Mouse (Mus musculus) kidney, adult 18-20 months (tissue): Measurements from ENCODE around the gene Hmgcl.
"Not testable (repeated sequence)": the region's sequence is repeated elsewhere in the genome, so short reads cannot be mapped to it uniquely, and the experiment has no call there.

Source experiments
- DNase-seq: peaks from one replicate; pipeline ENCODE4 v3.0.0; 2021

Gene Hmgcl

DNA sequence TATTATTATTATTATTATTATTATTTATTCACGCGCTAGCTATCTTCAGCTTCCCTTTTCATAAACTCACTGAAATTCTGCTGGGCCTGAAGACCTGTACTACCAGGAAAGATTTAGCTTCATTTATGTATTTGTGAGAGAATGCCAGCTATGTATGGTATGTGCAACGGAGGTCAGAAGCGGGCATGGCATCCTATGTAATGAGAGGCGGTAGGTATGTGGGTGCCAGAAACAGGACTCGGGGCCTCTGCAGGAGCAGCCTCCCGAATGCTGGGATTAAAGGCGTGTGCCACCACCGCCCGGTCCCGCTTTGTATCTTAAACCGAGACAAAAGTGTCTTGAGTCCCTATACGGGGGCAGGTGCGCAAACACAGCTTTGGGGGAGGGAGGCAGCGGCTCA lies 16.7 kb downstream of the Hmgcl start:
- DNase-seq = no peak

DNA sequence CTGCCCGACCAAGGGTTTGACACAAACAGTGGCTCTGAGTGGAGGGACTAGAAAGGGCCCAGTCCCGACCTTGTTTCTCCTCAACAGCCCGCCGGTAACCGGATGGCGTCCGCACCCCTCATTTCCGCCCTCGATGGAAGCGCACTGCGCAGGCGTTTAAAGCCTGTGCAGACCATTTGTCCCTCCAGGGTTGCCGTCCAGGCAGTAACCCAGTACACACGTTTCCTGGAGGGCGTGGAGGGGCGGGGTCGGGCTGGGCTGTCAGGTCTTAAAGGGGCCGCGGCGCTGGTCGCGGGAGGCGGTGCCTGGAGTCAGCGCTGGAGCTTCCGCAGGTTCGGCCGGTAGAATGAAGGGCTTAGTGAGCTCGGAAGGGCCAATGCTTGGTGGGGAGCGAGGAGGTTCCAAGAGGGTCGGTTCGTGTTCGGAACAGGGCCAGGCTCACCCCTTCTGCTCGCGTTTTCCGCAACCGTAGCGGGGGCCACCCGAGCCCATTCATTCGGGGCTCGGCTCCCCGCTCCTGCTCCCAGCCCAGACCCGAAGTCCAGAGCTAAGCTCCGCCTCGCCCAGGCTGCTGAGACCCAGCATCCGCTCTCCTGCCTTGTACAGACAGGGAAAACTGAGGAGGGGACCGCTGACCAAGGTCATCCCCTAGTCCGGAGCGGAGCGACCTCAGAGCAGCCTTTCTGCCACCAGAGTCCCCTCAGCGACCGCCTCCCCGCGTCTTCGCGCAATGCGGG lies 17.4 kb downstream of the Hmgcl start, which contains the start of gene Gale:
TSS of gene Gale (plus strand) at position 271 of the 737 bp plus-strand sequence.
- DNase-seq = peak; percentile 94

- DNase-seq = peak; percentile 67
Measured at GRCm38 (mm10) chr4:135964426-135964825, 18.2 kb downstream of the Hmgcl start.

GRCm38 (mm10) chr4:135965113-135965512 lies 18.9 kb downstream of the Hmgcl start:
- DNase-seq = no peak

DNA sequence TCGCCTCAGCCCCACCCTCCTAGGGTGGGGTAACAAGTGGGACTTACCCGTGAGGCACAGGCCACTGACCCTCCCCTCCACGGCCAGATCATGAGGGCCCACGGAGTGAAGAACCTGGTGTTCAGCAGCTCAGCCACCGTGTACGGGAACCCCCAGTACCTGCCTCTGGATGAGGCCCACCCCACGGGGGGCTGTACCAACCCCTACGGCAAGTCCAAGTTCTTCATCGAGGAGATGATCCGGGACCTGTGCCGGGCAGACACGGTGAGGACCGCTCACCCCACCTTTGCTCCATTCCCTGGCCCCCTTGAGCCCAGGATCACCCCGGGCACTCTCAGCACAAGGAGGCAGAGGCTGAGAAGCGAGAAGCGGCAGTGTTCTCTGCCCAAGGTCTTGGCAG lies 20.0 kb downstream of the Hmgcl start:
- no peak for DNase-seq

DNA sequence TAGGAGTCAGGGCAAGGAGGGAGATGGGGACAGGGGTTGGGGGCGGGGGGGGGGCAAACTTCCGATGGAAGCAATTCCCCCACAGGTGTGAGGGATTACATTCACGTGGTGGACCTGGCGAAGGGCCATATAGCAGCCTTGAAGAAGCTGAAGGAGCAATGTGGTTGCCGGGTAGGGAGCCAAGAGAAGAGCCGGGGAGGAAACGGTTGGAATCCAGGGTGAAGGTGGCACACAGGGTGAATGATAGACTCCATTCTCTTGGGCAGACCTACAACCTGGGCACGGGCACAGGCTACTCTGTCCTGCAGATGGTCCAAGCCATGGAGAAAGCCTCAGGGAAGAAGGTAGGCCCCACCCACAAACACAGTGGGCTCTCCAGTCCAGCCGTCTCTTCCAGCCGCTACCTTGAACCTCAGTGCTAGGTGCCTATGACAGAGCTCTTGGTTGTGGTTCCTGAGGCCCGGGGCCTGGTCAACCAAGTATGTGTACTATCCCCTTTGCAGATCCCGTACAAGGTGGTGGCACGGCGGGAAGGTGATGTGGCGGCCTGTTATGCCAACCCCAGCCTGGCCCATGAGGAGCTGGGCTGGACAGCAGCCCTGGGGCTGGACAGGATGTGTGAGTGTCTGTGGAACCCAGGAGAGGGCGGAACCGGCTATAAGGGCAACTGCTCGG lies 21.0 kb downstream of the Hmgcl start:
- no peak for DNase-seq

- no peak for DNase-seq
Measured at GRCm38 (mm10) chr4:135968271-135968869, 22.1 kb downstream of the Hmgcl start.

- DNase-seq = no peak
Measured at GRCm38 (mm10) chr4:135969070-135969750, 23.0 kb downstream of the Hmgcl start.

DNA sequence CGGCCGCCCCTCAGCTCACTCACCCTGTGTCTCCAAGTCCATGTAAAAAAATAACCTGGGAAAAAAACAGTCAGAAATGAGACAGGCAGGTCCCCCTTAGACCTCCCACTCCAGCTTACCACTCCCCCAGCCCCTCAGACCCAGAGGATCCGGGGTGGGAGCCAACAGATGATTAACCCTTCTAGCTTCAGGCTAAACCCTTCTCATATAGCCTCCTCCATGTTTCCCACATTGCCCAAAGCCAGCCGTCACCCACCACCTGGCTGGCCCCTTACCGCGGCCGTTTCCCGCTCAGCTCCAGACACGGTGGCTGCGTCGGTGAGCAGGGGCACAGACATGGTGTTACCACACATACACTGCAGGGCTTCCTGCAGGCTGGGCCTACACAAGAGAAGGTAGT lies 24.3 kb downstream of the Hmgcl start:
- no peak for DNase-seq

DNA sequence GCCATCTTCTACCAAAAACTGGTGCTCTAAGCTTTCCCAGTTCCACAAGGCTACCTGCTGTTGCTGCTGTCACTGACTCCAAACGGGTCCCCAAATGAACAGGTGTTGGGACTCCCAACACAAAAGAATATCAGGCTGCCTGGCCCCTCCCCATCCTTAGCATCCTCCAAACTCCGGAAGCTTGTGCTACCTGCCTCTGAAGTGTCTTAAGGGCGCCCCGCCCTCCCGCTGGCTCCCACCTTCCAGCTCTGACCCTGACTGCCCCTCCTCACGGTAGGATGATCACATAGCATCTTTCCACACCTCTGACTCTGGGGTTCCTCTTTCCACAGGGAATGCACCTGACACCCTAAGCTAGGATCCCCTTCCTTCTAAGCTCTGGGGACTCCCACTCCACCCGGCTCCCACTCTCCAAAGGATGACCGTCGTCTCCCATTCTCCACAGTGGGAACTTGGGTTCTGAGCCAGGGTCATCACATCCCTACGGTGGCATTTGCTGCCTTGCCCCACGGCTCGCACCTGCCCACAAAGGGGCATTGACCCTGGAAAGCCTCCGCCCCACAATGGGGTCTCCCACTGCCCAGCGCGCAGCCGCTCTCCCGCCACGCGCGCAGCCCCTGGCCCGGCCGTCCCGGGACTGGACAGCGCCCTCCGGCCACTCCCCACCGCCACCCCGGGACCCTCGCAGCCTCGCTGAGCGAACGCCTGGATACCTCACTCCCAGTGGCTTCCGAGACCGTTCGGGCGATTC lies 25.7 kb downstream of the Hmgcl start:
- DNase-seq = no peak

- peak; percentile 88 for DNase-seq
Measured at GRCm38 (mm10) chr4:135972556-135972906, 26.3 kb downstream of the Hmgcl start, which contains the start of gene Lypla2. Gene Lypla2, minus strand, starts transcription at chr4:135972626.

DNA sequence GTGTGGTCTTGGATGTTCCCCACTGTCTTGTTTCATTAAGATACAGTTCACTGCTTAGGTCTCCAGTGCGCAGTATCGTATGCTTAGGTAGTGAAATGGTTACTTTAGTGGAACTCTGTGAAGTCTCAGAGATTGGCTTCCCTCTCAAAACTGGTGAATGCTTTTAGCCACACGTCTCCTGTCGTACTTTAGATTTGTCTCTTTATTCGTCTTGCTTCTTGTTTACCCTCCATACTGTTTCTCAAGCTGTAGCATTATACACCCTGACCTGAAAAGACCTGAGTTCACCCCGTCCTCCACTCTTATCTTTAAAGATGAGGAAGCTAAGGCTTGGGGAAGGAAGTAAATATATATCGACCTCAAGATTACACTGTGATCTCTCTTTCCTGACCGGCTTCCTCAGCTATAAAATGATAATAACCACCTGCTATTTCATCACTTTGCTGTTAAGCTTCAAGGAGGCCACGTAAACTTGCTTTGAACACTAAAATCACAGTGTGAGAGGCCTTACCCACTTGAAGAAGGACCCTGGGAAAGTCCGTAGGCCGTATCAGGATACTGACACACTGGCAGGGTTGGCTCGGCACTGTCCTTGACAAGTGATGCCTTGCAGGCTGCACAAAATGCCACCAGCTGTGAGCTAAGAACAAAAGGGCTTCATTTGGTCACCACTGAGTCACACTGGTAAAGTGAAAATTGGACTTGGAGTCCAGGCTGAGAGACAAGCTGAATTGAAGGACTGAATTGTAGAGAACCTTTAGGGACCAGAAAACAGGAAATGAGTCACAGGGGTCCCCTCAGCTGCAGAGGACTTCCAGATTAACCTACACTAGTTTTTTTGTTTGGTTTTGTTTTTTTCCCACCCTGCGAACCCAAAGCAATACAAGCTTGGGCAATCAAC lies 26.9 kb downstream of the Hmgcl start:
- DNase-seq = no peak

DNA sequence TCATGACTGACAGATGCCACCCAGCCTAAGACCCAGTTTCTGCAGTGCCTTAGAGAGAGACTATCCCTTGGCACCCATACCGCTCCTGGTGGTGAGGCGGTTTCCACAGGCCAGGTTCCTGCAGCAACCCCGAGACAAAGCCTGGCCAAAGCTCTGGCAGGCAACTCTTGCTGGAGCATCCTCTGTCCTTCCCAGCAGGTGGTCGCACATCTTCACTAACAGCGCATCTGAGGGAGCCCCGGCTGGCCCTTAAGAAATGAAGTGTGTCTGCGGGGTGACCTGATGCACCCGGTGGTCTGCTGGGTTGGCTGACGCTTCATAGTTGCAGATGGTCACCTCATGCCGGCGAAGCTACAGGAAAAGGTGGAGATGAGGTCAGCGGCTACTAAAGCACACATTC lies 29.9 kb downstream of the Hmgcl start:
- DNase-seq = no peak

DNA sequence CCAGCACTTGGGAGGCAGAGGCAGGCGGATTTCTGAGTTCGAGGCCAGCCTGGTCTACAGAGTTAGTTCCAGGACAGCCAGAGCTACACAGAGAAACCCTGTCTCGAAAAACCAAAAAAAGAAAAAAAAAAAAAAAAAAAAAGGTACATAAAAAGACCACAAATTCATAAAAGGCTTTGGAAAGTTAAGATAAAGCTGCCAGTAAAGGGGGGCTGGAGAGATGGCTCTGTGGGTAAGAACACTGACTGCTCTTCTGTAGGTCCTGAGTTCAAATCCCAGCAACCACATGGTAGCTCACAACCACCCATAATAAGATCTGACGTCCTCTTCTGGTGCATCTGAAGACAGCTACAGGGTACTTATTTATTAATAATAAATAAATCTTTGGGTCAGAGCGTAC lies 34.0 kb downstream of the Hmgcl start:
- not testable (repeated sequence) for DNase-seq

- no peak for DNase-seq
Measured at GRCm38 (mm10) chr4:135981524-135982063, 35.3 kb downstream of the Hmgcl start.

DNA sequence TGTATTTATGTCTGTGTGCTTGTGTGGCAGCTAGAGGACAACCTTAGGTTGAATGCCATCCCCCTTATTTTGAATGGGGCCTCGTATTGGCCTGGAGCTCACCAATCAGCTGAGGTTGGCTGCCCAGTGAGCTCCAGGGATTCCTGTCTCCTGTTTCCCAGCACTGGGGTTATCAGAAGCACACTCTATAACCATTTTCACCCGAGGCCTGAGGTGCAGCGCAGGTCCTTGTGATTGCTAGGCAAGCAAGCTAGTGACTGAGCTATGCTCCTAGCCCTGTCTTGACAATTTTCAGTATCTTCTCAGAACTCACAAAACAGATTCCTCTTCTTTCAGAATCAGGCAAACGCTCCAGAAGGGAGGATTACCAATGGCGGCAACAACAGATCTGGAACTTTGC lies 38.3 kb downstream of the Hmgcl start:
- DNase-seq = no peak

- DNase-seq = no peak
Measured at GRCm38 (mm10) chr4:135985193-135985592, 38.9 kb downstream of the Hmgcl start.

DNA sequence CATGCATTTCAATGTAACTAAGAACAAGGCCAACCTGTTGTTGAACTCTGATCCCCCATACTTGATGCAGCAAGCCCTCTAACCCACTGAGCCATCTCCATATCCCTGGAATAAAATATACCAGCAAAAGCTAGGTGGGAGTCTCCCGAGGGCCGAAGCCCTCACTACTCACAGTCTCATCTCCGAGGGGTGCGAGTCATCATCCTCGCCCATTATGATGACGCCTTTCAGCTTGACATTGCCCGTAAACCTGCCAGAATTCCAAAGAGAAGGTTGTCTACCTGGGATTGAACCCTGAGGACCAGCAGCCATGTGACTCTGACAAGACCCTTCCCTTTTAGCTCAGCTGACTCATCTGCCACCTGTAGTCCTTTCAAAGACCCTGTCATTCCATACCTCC lies 39.5 kb downstream of the Hmgcl start:
- DNase-seq = no peak

GRCm38 (mm10) chr4:135986301-135986942 lies 40.2 kb downstream of the Hmgcl start:
- DNase-seq = no peak

- DNase-seq = peak; percentile 95
Measured at GRCm38 (mm10) chr4:135986943-135987710, 40.9 kb downstream of the Hmgcl start, which contains the start of gene Pithd1. Gene Pithd1, minus strand, starts transcription at chr4:135987264.
